In genomic region chr17:4278239-4278827, GRCm38 (mm10) we compare ENCODE assay signal across 14 mouse cellular contexts.
DNase-seq lines count a peak whose midpoint lies in the region; ATAC-seq and TF ChIP-seq lines count a peak whose summit lies in the region.
"Had no signal": no experiment of that assay in that cellular context is flagged by ENCODE, and none has a peak within 500 bp of the region (broad histone marks: within the 10 kb centered on the region; RNA-seq: fewer than 3 reads in every experiment).

No protein-coding gene starts in this region.

- no peaks in the 10 kb centered on the region for H3K4me1 ChIP-seq in hindbrain, postnatal 0 days (ENCODE audit: insufficient read depth, low read length)
- no peaks in the 10 kb centered on the region for H3K4me1 ChIP-seq in hindbrain, embryonic 11.5 days (replicated peaks; ENCODE audit: control insufficient read depth, insufficient read depth, low read length)
- no peaks in the 10 kb centered on the region for H3K4me1 ChIP-seq in stomach, postnatal 0 days (replicated peaks; ENCODE audit: control insufficient read depth, insufficient read depth)

- DNase-seq in cerebellum, postnatal 10 days: peak; percentile 31 to 43
- DNase-seq in cerebellum, adult 11 months: no peak
- peak; percentile 27 for DNase-seq in hindbrain, postnatal 0 days (ENCODE audit: low spot score)
- DNase-seq in hindbrain, embryonic 11.5 days (ENCODE audit: low spot score): no peak
- DNase-seq in brain, embryonic 14.5 days (ENCODE audit: low read depth): peak; percentile 24
- DNase-seq in lung, postnatal 25 days (ENCODE audit: low spot score): peak; percentile 5
- no peak for DNase-seq in spleen, adult 18-20 months
- no peak for DNase-seq in stomach, postnatal 0 days (ENCODE audit: low spot score)
- DNase-seq: cerebellum, adult 9-11 months; forebrain, postnatal 0 days had no signal

- no peaks in the 10 kb centered on the region for H3K36me3 ChIP-seq in hindbrain, postnatal 0 days (ENCODE audit: insufficient read depth, low read length)
- H3K36me3 ChIP-seq in hindbrain, embryonic 11.5 days (ENCODE audit: control insufficient read depth, insufficient read depth, low read length): no peaks in the 10 kb centered on the region
- no peaks in the 10 kb centered on the region for H3K36me3 ChIP-seq in stomach, postnatal 0 days (ENCODE audit: control insufficient read depth, insufficient read depth, low read length)
- H3K36me3 ChIP-seq: embryonic facial prominence, embryonic 15.5 days; limb, embryonic 15.5 days had no signal

- H3K27ac ChIP-seq in hindbrain, postnatal 0 days: no peak overlapping the region
- no peak overlapping the region for H3K27ac ChIP-seq in hindbrain, embryonic 11.5 days (ENCODE audit: low read depth, low read length)
- no peak overlapping the region for H3K27ac ChIP-seq in stomach, postnatal 0 days (replicated peaks)
- H3K27ac ChIP-seq: embryonic facial prominence, embryonic 15.5 days; layer of hippocampus, adult 2 months; limb, embryonic 15.5 days had no signal

- no peak overlapping the region for H3K9ac ChIP-seq in hindbrain, postnatal 0 days (replicated peaks; ENCODE audit: low read length)
- H3K9ac ChIP-seq in hindbrain, embryonic 11.5 days (ENCODE audit: low read depth, low read length): no peak overlapping the region
- H3K9ac ChIP-seq in stomach, postnatal 0 days (ENCODE audit: low read length): no peak overlapping the region
- H3K9ac ChIP-seq: embryonic facial prominence, embryonic 15.5 days; forebrain, postnatal 0 days; limb, embryonic 15.5 days had no signal

- H3K4me2 ChIP-seq in hindbrain, postnatal 0 days (ENCODE audit: low read depth, low read length): no peak overlapping the region
- no peak overlapping the region for H3K4me2 ChIP-seq in hindbrain, embryonic 11.5 days (replicated peaks; ENCODE audit: low read depth, low read length)
- no peak overlapping the region for H3K4me2 ChIP-seq in stomach, postnatal 0 days (replicated peaks; ENCODE audit: low read depth)
- H3K4me2 ChIP-seq: embryonic facial prominence, embryonic 15.5 days; limb, embryonic 15.5 days had no signal

- no peak for TF ChIP-seq POLR2A in brain, embryonic 14.5 days (IDR thresholded peaks at IDR 0.05; ENCODE audit: borderline replicate concordance, extremely low read depth, insufficient read depth, insufficient read length, poor library complexity, severe bottlenecking)

- WGBS in hindbrain, postnatal 0 days: 37% methylated on average over 4 of the region's 4 CpGs
- 80% methylated on average over 4 of the region's 4 CpGs for WGBS in hindbrain, embryonic 11.5 days
- WGBS in stomach, postnatal 0 days: 45% methylated on average over 4 of the region's 4 CpGs

- no peaks in the 10 kb centered on the region for H3K9me3 ChIP-seq in hindbrain, postnatal 0 days (ENCODE audit: low read length)
- no peaks in the 10 kb centered on the region for H3K9me3 ChIP-seq in hindbrain, embryonic 11.5 days (ENCODE audit: control insufficient read depth, low read length)
- H3K9me3 ChIP-seq in stomach, postnatal 0 days (ENCODE audit: control insufficient read depth, low read length): no peaks in the 10 kb centered on the region
- H3K9me3 ChIP-seq: embryonic facial prominence, embryonic 15.5 days; limb, embryonic 15.5 days had no signal

- no peak for ATAC-seq in hindbrain, postnatal 0 days
- ATAC-seq in hindbrain, embryonic 11.5 days (ENCODE audit: low FRiP score): no peak
- no peak for ATAC-seq in stomach, postnatal 0 days (ENCODE audit: low FRiP score, low TSS enrichment)
- ATAC-seq: forebrain, postnatal 0 days; intestine, embryonic 16.5 days had no signal

- TF ChIP-seq CTCF in hindbrain, postnatal 0 days (IDR thresholded peaks at IDR 0.05; ENCODE audit: low read depth): no peak
- no peak for TF ChIP-seq CTCF in brain, embryonic 14.5 days (IDR thresholded peaks at IDR 0.05; ENCODE audit: borderline replicate concordance, extremely low read depth, insufficient read depth, insufficient read length)
- no peak for TF ChIP-seq CTCF in stomach, postnatal 0 days (IDR thresholded peaks at IDR 0.05; ENCODE audit: low read depth)

- no peak overlapping the region for H3K4me3 ChIP-seq in hindbrain, postnatal 0 days (ENCODE audit: low read length)
- no peak overlapping the region for H3K4me3 ChIP-seq in hindbrain, embryonic 11.5 days (ENCODE audit: low read depth, low read length)
- H3K4me3 ChIP-seq in stomach, postnatal 0 days (ENCODE audit: low read depth, low read length): no peak overlapping the region
- H3K4me3 ChIP-seq: embryonic facial prominence, embryonic 15.5 days; layer of hippocampus, adult 2 months; limb, embryonic 15.5 days had no signal

- no peaks in the 10 kb centered on the region for H3K27me3 ChIP-seq in hindbrain, postnatal 0 days (ENCODE audit: insufficient read depth, low read length)
- H3K27me3 ChIP-seq in hindbrain, embryonic 11.5 days (ENCODE audit: control insufficient read depth, insufficient read depth, low read length): no peaks in the 10 kb centered on the region
- H3K27me3 ChIP-seq in stomach, postnatal 0 days (ENCODE audit: control insufficient read depth, insufficient read depth, low read length): no peaks in the 10 kb centered on the region
- H3K27me3 ChIP-seq: embryonic facial prominence, embryonic 15.5 days; limb, embryonic 15.5 days had no signal

- TF ChIP-seq EP300 in stomach, postnatal 0 days (optimal IDR thresholded peaks at IDR 0.05): no peak

Comparison
In these comparisons a context has a peak if more than half of its experiments do, and no peak if none do; other contexts are left out.
1. DNase-seq: peak in cerebellum, postnatal 10 days (2 of 2), hindbrain, postnatal 0 days (single experiment), brain, embryonic 14.5 days (single experiment) and lung, postnatal 25 days (single experiment); none in cerebellum, adult 11 months (single experiment), hindbrain, embryonic 11.5 days (single experiment), spleen, adult 18-20 months (0 of 2) and stomach, postnatal 0 days (single experiment).